Mouse (Mus musculus): ENCODE measurements at regions not wholly inside any gene's neighbourhood (a gene's known extent, or its start where the extent isn't known, plus 50 kb on each side); places are given as distances from the start of the nearest gene placed in this dataset.

DNA sequence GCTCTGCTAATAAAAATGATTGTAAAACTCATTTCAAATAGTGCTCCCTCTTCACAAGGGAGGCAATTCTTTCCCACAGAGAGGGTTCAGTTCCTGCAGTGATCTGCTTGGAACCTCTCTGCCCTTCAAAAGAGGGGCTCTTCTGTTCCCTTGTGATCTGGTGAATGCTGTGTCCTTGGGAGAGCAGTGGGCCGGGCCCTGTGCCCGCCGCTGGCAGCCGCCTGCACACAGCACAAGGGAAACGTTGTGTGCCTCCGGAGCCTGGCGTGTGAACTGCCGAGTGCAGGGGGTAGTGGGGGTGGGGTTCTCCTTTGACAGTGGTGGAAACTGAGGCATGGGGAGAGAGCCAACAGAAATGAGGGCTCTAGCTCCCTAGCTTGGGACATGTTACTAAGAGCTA is 54.4 kb upstream of the Csrp1 start:
- no peak for DNase-seq
- intact Hi-C loops (cut with DNase I; ENCODE audit: low total_unique reads), result no loop called here

DNA sequence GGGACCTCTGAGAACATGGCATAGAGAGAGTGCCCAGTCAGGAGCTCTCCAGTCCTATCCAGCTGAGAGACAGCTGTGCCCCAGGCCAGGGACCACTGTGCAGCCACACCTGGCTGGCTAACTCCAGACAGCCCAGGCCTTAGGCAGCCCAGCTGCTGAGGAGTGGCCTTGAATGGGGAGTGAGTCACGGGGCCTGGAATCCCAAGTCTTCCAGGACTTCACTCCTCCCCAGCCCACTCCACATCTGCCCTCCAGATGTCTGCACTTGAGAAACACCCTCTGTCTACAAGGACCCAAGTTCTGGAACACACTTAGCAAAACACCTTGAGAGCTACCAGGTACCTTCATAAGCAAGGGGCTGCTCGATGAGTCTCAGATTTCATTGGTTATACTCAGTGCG is 51.5 kb upstream of the Csrp1 start:
- intact Hi-C loops (cut with DNase I; ENCODE audit: low total_unique reads), result no loop called here
- DNase-seq, result peak; percentile 53

DNA sequence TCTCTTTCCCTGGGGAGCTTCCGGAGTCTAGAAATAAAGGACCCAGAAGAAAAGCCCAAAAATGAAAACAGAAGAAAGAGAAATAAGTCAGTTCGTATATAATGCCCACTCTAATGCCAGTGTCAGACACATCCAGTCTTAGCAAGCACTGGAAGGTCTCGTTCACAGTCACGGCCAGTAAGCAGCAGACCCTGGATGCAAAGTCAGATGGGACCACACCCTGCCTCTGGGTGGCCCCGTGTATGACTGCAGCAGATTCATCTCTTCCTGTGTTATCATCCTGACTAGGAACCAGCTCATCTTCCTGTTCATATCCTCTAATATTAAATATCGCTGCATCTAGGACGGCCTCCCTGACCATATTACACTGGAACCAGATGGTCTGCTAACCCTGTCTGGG is 50.9 kb upstream of the Csrp1 start:
- intact Hi-C loops (cut with DNase I; ENCODE audit: low total_unique reads), result no loop called here
- DNase-seq, result no peak

DNA sequence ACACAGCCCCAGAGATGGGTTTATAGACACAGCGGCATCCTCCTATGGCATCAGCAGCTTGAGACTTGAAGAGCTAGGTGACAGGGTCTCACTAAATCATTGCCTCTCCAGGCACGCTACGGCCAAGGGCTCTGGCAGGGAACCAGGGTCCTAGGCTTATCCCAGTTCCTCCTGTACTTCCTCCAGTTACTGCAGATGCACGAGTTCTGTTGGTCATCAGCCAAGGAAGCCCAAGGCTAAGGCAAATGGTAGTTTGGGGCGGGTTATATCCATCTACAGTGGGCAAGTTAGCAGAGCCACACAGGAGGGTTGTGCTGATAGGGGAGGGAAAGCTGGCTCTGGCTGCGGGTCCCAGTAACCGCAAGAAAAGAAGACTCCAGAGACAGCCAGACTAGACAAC is 50.1 kb upstream of the Csrp1 start:
- peak; percentile 64 for DNase-seq
- intact Hi-C loops (cut with DNase I; ENCODE audit: low total_unique reads), result loop anchor here (2.0 kb wide), 2 partner anchors 125 to 209 kb away; no protein-coding TSS in a partner anchor
